Mouse (Mus musculus) embryonic facial prominence, embryonic 12.5 days (tissue): ENCODE results near the gene Tvp23b. TPM values are rescaled to one million over a fixed set of nuclear protein-coding genes. Genes with fewer than 3 reads are reported as not detected.
A peak's percentile ranks its signal among the peaks of the same experiment; 100 is the strongest.

ENCODE experiments used
- ATAC-seq: fragments of 200-750 bp; cut with Nextera tagmentation; 2 replicates; pipeline ENCODE4 v1.8.0; 2017; ENCODE audit not compliant: insufficient number of reproducible peaks, insufficient read depth, low FRiP score, low TSS enrichment
- H3K27ac ChIP-seq: fragments of 300-500 bp; sonication (generic); 2 replicates; pipeline ENCODE4 v1.5.1; 2016; ENCODE audit warnings: mild to moderate bottlenecking
- H3K27me3 ChIP-seq: fragments of 300-500 bp; sonication (generic); 2 replicates; pipeline ENCODE4 v1.6.1; 2016; ENCODE audit warnings: mild to moderate bottlenecking, moderate library complexity
- H3K36me3 ChIP-seq: fragments of 300-500 bp; sonication (generic); 2 replicates; pipeline ENCODE4 v1.6.1; 2016; ENCODE audit warnings: mild to moderate bottlenecking
- H3K4me1 ChIP-seq: fragments of 300-500 bp; sonication (generic); 2 replicates; pipeline ENCODE4 v1.6.1; 2016
- H3K4me2 ChIP-seq: fragments of 300-500 bp; sonication (generic); replicated peaks from 2 replicates; pipeline ENCODE4 v1.6.1; 2016; ENCODE audit warnings: mild to moderate bottlenecking, moderate library complexity
- H3K4me3 ChIP-seq: fragments of 300-500 bp; sonication (generic); 2 replicates; pipeline ENCODE4 v1.5.1; 2016; ENCODE audit warnings: mild to moderate bottlenecking
- H3K9ac ChIP-seq: fragments of 300-500 bp; sonication (generic); 2 replicates; pipeline ENCODE4 v1.6.1; 2016; ENCODE audit warnings: mild to moderate bottlenecking, moderate library complexity
- H3K9me3 ChIP-seq: fragments of 300-500 bp; sonication (generic); 2 replicates; pipeline ENCODE4 v1.6.1; 2016; ENCODE audit warnings: mild to moderate bottlenecking, moderate library complexity
- WGBS: fragments of 180-500 bp; shearing (Covaris S2); methylation state at CpG from one replicate; pipeline ENCODE4 v1.1.7; 2016; 5-methylcytosine and 5-hydroxymethylcytosine counted together
- polyA plus RNA-seq: library from polyadenylated mRNA; unstranded; fragments of >200 nt; fragmentation: Nextera tagmentation; extraction: Ambion mirVana; gene quantifications from 2 replicates; pipeline ENCODE4 v1.2.1, GENCODE M21; 2016

Gene Tvp23b
- polyA plus RNA-seq, 1 experiment from 2014 or later = 61.7 TPM

DNA sequence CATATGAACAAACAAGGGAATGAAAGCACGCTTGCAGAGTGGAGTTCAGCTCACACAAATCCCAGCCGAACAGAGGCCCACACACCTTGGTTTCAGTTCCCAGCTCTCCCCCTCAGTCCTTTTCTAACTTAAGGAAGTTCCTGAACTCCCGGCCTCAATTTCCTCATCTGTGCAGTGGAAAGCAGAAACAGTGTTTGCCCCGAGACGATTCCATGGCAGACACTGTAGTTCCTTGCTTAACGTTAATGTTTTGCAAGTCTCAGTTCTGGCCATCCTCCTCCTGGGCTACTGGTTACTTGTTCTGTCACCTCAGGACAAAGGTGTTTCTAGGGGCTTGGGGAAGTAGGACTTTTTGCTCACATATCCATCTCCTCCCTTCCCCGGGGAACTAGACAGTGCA, 12.6 kb upstream of the Tvp23b start:
- Histone ChIP-seq H3K4me3 (no peak overlapping the region), H3K9ac (no peak overlapping the region), H3K9me3 (no peaks in the 10 kb centered on the region), H3K27me3 (no peaks in the 10 kb centered on the region), H3K27ac (no peak overlapping the region), H3K4me2 (no peak overlapping the region), H3K36me3 (no peaks in the 10 kb centered on the region), H3K4me1 (no peaks in the 10 kb centered on the region)
- whole genome bisulfite sequencing = 85% methylated on average over 7 of the region's 7 CpGs
- no peak for ATAC-seq

DNA sequence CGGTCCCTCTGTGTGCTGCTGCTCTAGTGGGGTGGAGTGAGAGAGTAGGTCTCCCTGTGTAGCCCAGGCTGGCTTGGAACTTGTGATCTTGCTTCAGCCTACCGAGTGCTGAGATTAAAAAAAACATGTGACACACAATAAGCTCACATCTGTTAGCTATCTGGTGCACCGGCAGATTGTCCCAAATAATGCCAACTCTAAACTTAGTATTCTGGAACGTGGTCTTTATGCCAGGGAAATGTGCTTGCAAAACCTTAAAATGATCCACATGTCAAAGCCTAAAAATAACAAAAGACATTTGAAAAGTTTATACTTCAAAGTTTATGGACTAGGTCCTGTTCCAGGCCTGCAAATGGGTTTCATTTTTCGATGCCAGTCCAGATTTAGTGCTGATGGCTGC, 10.1 kb upstream of the Tvp23b start:
- Histone ChIP-seq H3K9ac (no peak overlapping the region), H3K4me3 (no peak overlapping the region), H3K27me3 (no peaks in the 10 kb centered on the region), H3K9me3 (no peaks in the 10 kb centered on the region), H3K4me1 (no peaks in the 10 kb centered on the region), H3K36me3 (no peaks in the 10 kb centered on the region), H3K27ac (no peak overlapping the region), H3K4me2 (no peak overlapping the region)
- ATAC-seq = no peak
- 54% methylated on average over 5 of the region's 5 CpGs for WGBS

DNA sequence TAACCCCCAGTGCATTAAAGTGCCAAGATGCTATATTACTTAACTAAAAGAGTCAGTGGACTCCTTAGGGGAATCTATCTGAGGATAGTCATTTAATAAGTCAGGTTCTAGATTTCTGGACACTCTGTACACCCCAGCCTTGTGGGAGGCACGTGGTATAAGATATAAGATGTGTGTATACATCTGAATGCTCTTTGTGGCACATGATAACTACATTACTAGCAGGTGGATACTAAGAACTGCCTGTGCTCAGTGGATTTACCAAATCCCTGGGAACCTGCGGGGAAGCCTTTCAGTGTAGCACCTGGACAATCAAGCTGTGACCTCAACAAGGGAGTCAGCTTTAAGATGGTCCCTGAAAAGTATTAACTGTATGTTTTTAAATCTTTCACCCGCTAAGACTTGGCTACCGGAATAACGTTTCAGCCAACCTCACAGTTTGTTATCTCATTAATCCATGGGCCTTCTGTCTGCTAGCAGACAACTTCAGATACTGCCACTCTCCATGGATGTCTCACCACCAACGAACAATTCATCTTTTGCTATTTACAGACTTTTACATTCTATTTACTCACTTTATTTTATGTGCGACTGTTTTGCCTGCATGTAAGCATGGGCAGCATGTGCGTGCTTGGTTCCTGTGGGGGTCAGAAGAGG, 9.4 kb upstream of the Tvp23b start:
- Histone ChIP-seq H3K9ac (no peak overlapping the region), H3K4me1 (no peaks in the 10 kb centered on the region), H3K36me3 (no peaks in the 10 kb centered on the region), H3K4me3 (no peak overlapping the region), H3K9me3 (no peaks in the 10 kb centered on the region), H3K4me2 (no peak overlapping the region), H3K27me3 (no peaks in the 10 kb centered on the region), H3K27ac (no peak overlapping the region)
- no peak for ATAC-seq
- WGBS = 87% methylated on average over 8 of the region's 8 CpGs

DNA sequence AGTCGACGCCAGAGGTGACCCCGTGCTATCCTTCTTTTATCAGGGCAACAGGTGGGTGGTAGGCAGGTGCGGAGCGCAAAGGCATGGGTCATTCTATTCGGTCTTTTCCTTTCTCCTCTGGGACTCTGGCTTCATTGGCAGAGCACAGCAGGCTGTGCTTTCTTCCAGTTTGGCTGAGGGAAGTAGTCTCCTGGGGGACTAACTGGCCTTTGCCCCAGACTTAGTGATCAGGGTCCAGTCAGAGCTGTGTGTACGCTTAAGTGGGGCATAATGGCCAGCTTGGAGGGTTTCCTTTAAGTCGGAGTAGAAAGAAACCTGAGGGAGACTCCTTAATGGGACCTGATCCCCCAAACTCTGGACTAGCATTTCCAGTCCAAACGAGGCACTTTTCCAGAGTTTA, 5.8 kb upstream of the Tvp23b start:
- ATAC-seq = no peak
- no peak overlapping the region for H3K4me2 ChIP-seq
- 68% methylated on average over 9 of the region's 9 CpGs for WGBS

DNA sequence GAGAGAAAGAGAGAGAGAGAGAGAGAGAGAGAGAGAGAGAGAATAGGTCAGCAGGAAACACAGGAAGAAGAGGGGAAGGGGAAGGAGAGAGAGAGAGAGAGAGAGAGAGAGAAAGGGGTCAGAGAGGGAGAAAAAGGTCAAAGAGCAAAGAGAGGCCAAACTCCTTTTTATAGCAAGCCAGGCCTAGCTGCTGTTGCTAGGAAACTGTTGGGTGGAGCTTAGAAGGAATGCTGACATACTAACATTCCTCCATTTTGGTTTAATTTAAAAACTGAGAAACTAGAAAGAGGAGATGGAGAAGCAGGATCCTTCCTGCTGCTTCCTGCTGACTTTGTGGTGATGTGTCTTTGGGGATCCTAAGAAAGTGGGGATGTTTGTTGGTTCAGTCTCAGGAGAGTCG, 3.6 kb upstream of the Tvp23b start:
- Histone ChIP-seq H3K36me3 (no peaks in the 10 kb centered on the region), H3K9ac (no peak overlapping the region), H3K27ac (no peak overlapping the region), H3K4me2 (no peak overlapping the region), H3K4me3 (no peak overlapping the region), H3K4me1 (no peaks in the 10 kb centered on the region), H3K9me3 (no peaks in the 10 kb centered on the region), H3K27me3 (no peaks in the 10 kb centered on the region)
- no peak for ATAC-seq
- WGBS = 78% methylated on average over 1 of the region's 1 CpGs

More for the DNA sequence above, 5.8 kb upstream of the Tvp23b start:
- Histone ChIP-seq H3K27ac (no peak overlapping the region), H3K9ac (no peak overlapping the region), H3K36me3 (no peaks in the 10 kb centered on the region), H3K9me3 (no peaks in the 10 kb centered on the region), H3K4me1 (no peaks in the 10 kb centered on the region), H3K27me3 (no peaks in the 10 kb centered on the region), H3K4me3 (no peak overlapping the region)

DNA sequence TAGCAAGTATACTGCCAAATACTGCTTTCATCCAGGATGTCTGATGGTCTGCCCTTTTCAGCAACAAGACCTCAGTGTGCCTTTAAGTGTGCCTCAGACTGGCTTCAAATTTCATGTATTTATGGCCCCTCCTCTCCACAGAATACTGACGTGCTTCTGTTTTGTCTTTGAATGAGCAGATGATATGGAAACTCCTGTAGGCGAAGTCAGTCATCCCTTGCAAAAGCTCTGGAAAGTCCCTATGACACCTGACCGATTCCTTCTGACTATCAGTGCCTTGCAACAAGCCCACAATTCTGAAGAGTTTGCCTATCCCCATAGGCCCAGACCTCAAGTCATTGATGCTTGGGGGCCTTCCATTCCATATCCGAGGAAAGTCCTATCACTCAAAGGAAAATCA, 2.8 kb upstream of the Tvp23b start:
- no peak for ATAC-seq
- H3K27ac ChIP-seq = no peak overlapping the region
- 76% methylated on average over 4 of the region's 4 CpGs for WGBS
- H3K4me1 ChIP-seq = no peaks in the 10 kb centered on the region
- no peaks in the 10 kb centered on the region for H3K36me3 ChIP-seq
- no peaks in the 10 kb centered on the region for H3K9me3 ChIP-seq
- no peak overlapping the region for H3K9ac ChIP-seq
- H3K4me2 ChIP-seq = no peak overlapping the region
- H3K4me3 ChIP-seq = no peak overlapping the region
- H3K27me3 ChIP-seq = no peaks in the 10 kb centered on the region

DNA sequence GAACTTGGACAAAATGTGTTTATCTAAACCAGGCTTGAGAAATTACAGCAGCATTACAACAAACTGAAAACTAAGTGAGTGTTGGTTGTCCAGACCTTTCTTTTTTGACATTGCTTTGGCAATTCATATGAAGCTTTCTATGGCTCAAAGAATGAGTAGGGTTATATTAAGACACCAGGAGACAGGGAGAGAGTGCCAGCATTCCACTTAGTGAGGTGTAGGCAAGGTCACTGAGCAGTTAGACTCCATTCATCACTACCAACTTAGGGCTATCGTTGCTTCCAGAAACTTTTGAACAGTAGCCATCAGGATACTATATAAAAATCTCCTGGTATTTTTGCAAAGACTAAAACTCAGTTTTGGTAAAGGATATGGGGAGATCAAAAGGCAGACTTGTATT, 1.9 kb upstream of the Tvp23b start:
- H3K9ac ChIP-seq = no peak overlapping the region
- 88% methylated on average over 1 of the region's 1 CpGs for WGBS
- H3K36me3 ChIP-seq = no peaks in the 10 kb centered on the region
- ATAC-seq = no peak
- no peaks in the 10 kb centered on the region for H3K4me1 ChIP-seq
- no peak overlapping the region for H3K27ac ChIP-seq
- H3K9me3 ChIP-seq = no peaks in the 10 kb centered on the region
- no peaks in the 10 kb centered on the region for H3K27me3 ChIP-seq
- H3K4me3 ChIP-seq = no peak overlapping the region
- no peak overlapping the region for H3K4me2 ChIP-seq

DNA sequence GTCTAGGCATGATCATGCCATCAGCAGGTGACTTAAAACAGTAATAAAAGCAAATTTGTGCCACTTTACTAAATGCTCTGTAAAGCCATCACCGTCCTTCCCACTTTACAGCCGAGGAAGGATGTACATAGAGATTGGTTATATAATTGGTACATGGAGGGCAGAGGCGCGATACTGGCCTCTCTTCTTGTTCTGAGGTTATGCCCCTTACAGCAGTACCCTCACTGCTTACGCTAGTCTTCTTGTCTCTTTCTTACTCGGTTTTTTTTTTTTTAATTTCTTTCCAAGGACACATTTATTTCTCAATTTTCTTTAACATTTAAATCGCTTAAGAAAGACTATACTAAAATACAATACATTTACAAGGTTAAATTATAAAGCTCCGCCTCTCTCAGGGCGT, 527 bp upstream of the Tvp23b start:
- no peaks in the 10 kb centered on the region for H3K27me3 ChIP-seq
- no peaks in the 10 kb centered on the region for H3K4me1 ChIP-seq
- peak overlapping the region; percentile 76 for H3K4me3 ChIP-seq
- no peaks in the 10 kb centered on the region for H3K9me3 ChIP-seq
- ATAC-seq = no peak
- H3K27ac ChIP-seq = 0 out of 2 replicates have a peak overlapping the region, but pooled peaks have one; percentile 51
- no peaks in the 10 kb centered on the region for H3K36me3 ChIP-seq
- H3K9ac ChIP-seq = no peak overlapping the region
- H3K4me2 ChIP-seq = peak overlapping the region; percentile 71
- 36% methylated on average over 9 of the region's 9 CpGs for WGBS

DNA sequence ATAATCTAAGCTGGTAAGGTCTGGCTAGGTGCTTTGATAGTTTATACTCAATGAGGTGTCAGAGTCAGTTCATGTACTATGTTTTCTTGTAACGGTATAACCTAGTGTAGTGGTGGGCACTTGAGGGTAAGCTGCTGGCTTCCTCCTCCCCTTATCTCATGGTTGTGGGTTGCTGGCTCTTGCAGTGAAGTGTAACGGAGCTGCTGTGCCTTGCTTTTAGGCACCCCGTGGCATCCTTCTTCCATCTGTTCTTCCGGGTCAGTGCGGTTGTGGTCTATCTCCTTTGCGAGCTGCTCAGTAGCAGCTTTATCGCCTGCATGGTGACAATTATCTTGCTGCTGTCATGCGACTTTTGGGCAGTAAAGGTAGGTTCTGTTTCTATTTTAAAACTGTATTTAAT, 4.2 kb downstream of the Tvp23b start:
- no peak overlapping the region for H3K27ac ChIP-seq
- H3K9me3 ChIP-seq = no peaks in the 10 kb centered on the region
- ATAC-seq = no peak
- peaks cover 24% of the 10 kb centered on the region for H3K36me3 ChIP-seq
- WGBS = 89% methylated on average over 8 of the region's 8 CpGs
- no peak overlapping the region for H3K4me2 ChIP-seq
- no peaks in the 10 kb centered on the region for H3K4me1 ChIP-seq
- no peaks in the 10 kb centered on the region for H3K27me3 ChIP-seq
- no peak overlapping the region for H3K4me3 ChIP-seq
- no peak overlapping the region for H3K9ac ChIP-seq

DNA sequence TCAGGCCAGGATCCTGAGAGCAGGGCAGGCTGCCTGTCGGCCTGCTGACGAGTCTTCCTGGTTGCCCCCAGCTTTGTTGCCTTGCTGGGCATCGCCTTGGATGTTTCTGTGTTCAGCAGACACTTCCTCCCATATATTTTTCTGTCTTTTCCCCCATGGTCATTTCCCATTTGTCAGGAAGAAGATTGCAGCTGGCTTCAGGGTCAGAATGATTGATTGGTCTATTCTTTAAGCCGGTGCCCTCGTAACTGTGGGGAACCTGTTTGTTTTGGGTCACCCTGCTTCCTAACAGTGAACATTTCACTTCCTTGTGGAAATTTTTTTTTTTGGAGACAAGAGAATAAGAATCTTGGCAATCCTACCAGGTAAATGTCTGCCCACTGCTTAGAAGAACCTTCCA, 6.1 kb downstream of the Tvp23b start:
- Histone ChIP-seq H3K9me3 (no peaks in the 10 kb centered on the region), H3K4me3 (no peak overlapping the region), H3K9ac (no peak overlapping the region), H3K27ac (no peak overlapping the region), H3K36me3 (peaks cover 34% of the 10 kb centered on the region), H3K27me3 (no peaks in the 10 kb centered on the region), H3K4me2 (no peak overlapping the region), H3K4me1 (no peaks in the 10 kb centered on the region)
- WGBS = 87% methylated on average over 5 of the region's 5 CpGs
- ATAC-seq = no peak

DNA sequence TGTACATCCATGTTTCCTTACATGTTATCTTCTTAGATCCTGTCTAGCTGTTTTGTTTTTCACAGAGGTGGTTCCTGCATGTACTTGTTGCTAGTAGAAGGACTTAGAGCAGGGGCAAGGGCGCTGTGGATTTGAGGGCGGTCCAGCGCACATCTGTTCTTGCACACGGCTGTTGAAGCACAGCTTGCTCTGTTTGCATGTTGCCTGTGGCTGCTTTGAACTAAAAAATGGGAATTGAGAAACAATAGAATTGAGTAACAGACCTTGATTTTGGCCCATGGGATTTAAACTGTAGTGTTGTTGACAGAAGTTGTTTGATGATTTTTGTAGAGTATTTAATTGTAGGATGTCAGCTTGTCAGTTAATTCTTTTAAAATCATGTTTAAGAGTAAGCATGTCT, 11.5 kb downstream of the Tvp23b start:
- no peak for ATAC-seq
- no peak overlapping the region for H3K4me2 ChIP-seq
- no peak overlapping the region for H3K27ac ChIP-seq
- H3K27me3 ChIP-seq = no peaks in the 10 kb centered on the region
- peaks cover 39% of the 10 kb centered on the region for H3K36me3 ChIP-seq
- no peak overlapping the region for H3K9ac ChIP-seq
- no peak overlapping the region for H3K4me3 ChIP-seq
- WGBS = 85% methylated on average over 4 of the region's 4 CpGs
- H3K9me3 ChIP-seq = no peaks in the 10 kb centered on the region
- no peaks in the 10 kb centered on the region for H3K4me1 ChIP-seq

DNA sequence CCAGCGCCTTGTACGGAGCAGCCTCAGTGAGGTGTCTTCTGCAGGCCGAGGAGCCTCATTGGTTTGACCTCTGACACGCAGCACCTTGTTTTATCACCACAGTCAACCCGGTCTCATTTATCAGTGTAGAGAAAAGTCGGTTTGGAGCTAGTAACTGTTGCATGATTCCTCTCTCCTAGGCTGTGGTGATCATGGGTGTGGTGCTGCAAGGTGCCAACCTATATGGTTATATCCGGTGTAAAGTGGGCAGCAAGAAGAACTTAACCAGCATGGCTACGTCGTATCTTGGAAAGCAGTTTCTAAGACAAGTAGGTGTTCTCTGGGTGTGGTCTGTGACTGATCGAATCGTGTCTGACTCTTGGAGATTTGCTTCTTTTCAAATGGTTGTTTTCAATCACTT, 12.5 kb downstream of the Tvp23b start:
- H3K4me2 ChIP-seq = no peak overlapping the region
- H3K4me3 ChIP-seq = no peak overlapping the region
- H3K9ac ChIP-seq = no peak overlapping the region
- no peak overlapping the region for H3K27ac ChIP-seq
- peaks cover 32% of the 10 kb centered on the region for H3K36me3 ChIP-seq
- H3K9me3 ChIP-seq = no peaks in the 10 kb centered on the region
- H3K4me1 ChIP-seq = no peaks in the 10 kb centered on the region
- ATAC-seq = no peak
- no peaks in the 10 kb centered on the region for H3K27me3 ChIP-seq
- 91% methylated on average over 11 of the region's 11 CpGs for WGBS
